Mouse (Mus musculus) midbrain, embryonic 13.5 days (tissue): ENCODE results near the gene Catsper3. TPM values are rescaled to one million over a fixed set of nuclear protein-coding genes. Genes with fewer than 3 reads are reported as not detected.

Experiments
- ATAC-seq: fragments of 200-750 bp; cut with Nextera tagmentation; 2 replicates; pipeline ENCODE4 v1.8.0; 2017; ENCODE audit warnings: mild to moderate bottlenecking, moderate TSS enrichment, moderate library complexity
- H3K27ac ChIP-seq: fragments of 300-500 bp; sonication (generic); 2 replicates; pipeline ENCODE4 v1.5.1; 2015; ENCODE audit warnings: inconsistent platforms, mild to moderate bottlenecking, moderate library complexity
- H3K27me3 ChIP-seq: fragments of 300-500 bp; sonication (generic); 2 replicates; pipeline ENCODE4 v1.6.1; 2015; ENCODE audit warnings: mild to moderate bottlenecking, inconsistent platforms
- H3K36me3 ChIP-seq: fragments of 300-500 bp; sonication (generic); 2 replicates; pipeline ENCODE4 v1.6.1; 2015; ENCODE audit warnings: mild to moderate bottlenecking, inconsistent platforms
- H3K4me1 ChIP-seq: fragments of 300-500 bp; sonication (generic); replicated peaks from 2 replicates; pipeline ENCODE4 v1.6.1; 2015; ENCODE audit warnings: inconsistent platforms
- H3K4me2 ChIP-seq: fragments of 300-500 bp; sonication (generic); replicated peaks from 2 replicates; pipeline ENCODE4 v1.6.1; 2015; ENCODE audit warnings: moderate library complexity, mild to moderate bottlenecking, inconsistent platforms
- H3K4me3 ChIP-seq: fragments of 300-500 bp; sonication (generic); replicated peaks from 2 replicates; pipeline ENCODE4 v1.5.1; 2015; ENCODE audit warnings: mild to moderate bottlenecking, inconsistent platforms
- H3K9ac ChIP-seq: fragments of 300-500 bp; sonication (generic); replicated peaks from 2 replicates; pipeline ENCODE4 v1.6.1; 2015; ENCODE audit warnings: mild to moderate bottlenecking, inconsistent platforms
- H3K9me3 ChIP-seq: fragments of 300-500 bp; sonication (generic); 2 replicates; pipeline ENCODE4 v1.6.1; 2016; ENCODE audit warnings: mild to moderate bottlenecking, inconsistent platforms
- WGBS: fragments of 180-500 bp; shearing (Covaris S2); methylation state at CpG from one replicate; pipeline ENCODE4 v1.1.7; 2015; 5-methylcytosine and 5-hydroxymethylcytosine counted together
- polyA plus RNA-seq: library from polyadenylated mRNA; unstranded; fragments of >200 nt; fragmentation: Nextera tagmentation; extraction: Ambion mirVana; gene quantifications from 2 replicates; pipeline ENCODE4 v1.2.1, GENCODE M21; 2015

Catsper3 gene
- polyA plus RNA-seq, 1 experiment from 2014 or later, result 0.12 TPM

- Histone ChIP-seq H3K4me2 (no peak overlapping the region), H3K4me3 (no peak overlapping the region), H3K27ac (no peak overlapping the region), H3K27me3 (no peaks in the 10 kb centered on the region; the same call in 1 of the 2 replicates), H3K9ac (no peak overlapping the region), H3K36me3 (no peaks in the 10 kb centered on the region), H3K9me3 (no peaks in the 10 kb centered on the region), H3K4me1 (no peaks in the 10 kb centered on the region)
- WGBS, result 79% methylated on average over 7 of the region's 7 CpGs
- ATAC-seq, result no peak
Observed at GRCm38 (mm10) chr13:55809041-55809623, 24.8 kb downstream of the Catsper3 start.

- no peaks in the 10 kb centered on the region for H3K4me1 ChIP-seq
- H3K4me2 ChIP-seq, result no peak overlapping the region
- H3K9ac ChIP-seq, result no peak overlapping the region
- H3K27me3 ChIP-seq, result no peaks in the 10 kb centered on the region; the same call in 1 of the 2 replicates
- no peaks in the 10 kb centered on the region for H3K36me3 ChIP-seq
- no peak for ATAC-seq
- H3K9me3 ChIP-seq, result no peaks in the 10 kb centered on the region
- no peak overlapping the region for H3K27ac ChIP-seq
- WGBS, result 93% methylated on average over 10 of the region's 10 CpGs
- H3K4me3 ChIP-seq, result no peak overlapping the region
Observed at GRCm38 (mm10) chr13:55809707-55810106, 25.3 kb downstream of the Catsper3 start.

GRCm38 (mm10) chr13:55810947-55811346 lies 26.6 kb downstream of the Catsper3 start:
- Histone ChIP-seq H3K4me1 (no peaks in the 10 kb centered on the region), H3K9me3 (no peaks in the 10 kb centered on the region), H3K9ac (no peak overlapping the region), H3K36me3 (no peaks in the 10 kb centered on the region), H3K4me3 (no peak overlapping the region), H3K27ac (no peak overlapping the region), H3K27me3 (peaks cover 6% of the 10 kb centered on the region; the same call in 1 of the 2 replicates), H3K4me2 (no peak overlapping the region)
- no peak for ATAC-seq
- WGBS, result 77% methylated on average over 5 of the region's 5 CpGs

GRCm38 (mm10) chr13:55813490-55814016 lies 29.2 kb downstream of the Catsper3 start:
- Histone ChIP-seq H3K27me3 (peaks cover 7% of the 10 kb centered on the region; the same call in 1 of the 2 replicates), H3K9me3 (no peaks in the 10 kb centered on the region)
- ATAC-seq, result no peak

GRCm38 (mm10) chr13:55814834-55815233 lies 30.5 kb downstream of the Catsper3 start:
- ATAC-seq, result no peak
- WGBS, result 86% methylated on average over 6 of the region's 6 CpGs

More at GRCm38 (mm10) chr13:55813490-55814016, 29.2 kb downstream of the Catsper3 start:
- 69% methylated on average over 5 of the region's 5 CpGs for WGBS
- H3K9ac ChIP-seq, result no peak overlapping the region
- H3K4me2 ChIP-seq, result no peak overlapping the region
- no peak overlapping the region for H3K4me3 ChIP-seq
- H3K4me1 ChIP-seq, result no peaks in the 10 kb centered on the region
- no peak overlapping the region for H3K27ac ChIP-seq
- no peaks in the 10 kb centered on the region for H3K36me3 ChIP-seq

GRCm38 (mm10) chr13:55822499-55822898 lies 38.1 kb downstream of the Catsper3 start:
- Histone ChIP-seq H3K4me2 (no peak overlapping the region), H3K9ac (no peak overlapping the region), H3K36me3 (no peaks in the 10 kb centered on the region), H3K27ac (no peak overlapping the region), H3K27me3 (peaks cover 72% of the 10 kb centered on the region), H3K9me3 (no peaks in the 10 kb centered on the region), H3K4me1 (peaks cover 10% of the 10 kb centered on the region; the same call in 1 of the 2 replicates), H3K4me3 (no peak overlapping the region)
- WGBS, result 56% methylated on average over 5 of the region's 5 CpGs
- no peak for ATAC-seq

More at GRCm38 (mm10) chr13:55814834-55815233, 30.5 kb downstream of the Catsper3 start:
- Histone ChIP-seq H3K27me3 (peaks cover 12% of the 10 kb centered on the region; the same call in 1 of the 2 replicates), H3K36me3 (no peaks in the 10 kb centered on the region), H3K4me2 (no peak overlapping the region), H3K9me3 (no peaks in the 10 kb centered on the region), H3K9ac (no peak overlapping the region), H3K4me1 (0 out of 2 replicates have a peak, but pooled peaks cover 4% of the 10 kb centered on the region), H3K27ac (no peak overlapping the region), H3K4me3 (no peak overlapping the region)

- Histone ChIP-seq H3K36me3 (no peaks in the 10 kb centered on the region), H3K4me1 (peaks cover 12% of the 10 kb centered on the region), H3K27ac (no peak overlapping the region), H3K4me3 (no peak overlapping the region), H3K9ac (no peak overlapping the region), H3K27me3 (peaks cover 89% of the 10 kb centered on the region), H3K9me3 (no peaks in the 10 kb centered on the region), H3K4me2 (no peak overlapping the region)
- WGBS, result 9% methylated on average over 10 of the region's 10 CpGs
- ATAC-seq, result no peak
Observed at GRCm38 (mm10) chr13:55824151-55824945, 40.0 kb downstream of the Catsper3 start.

DNA sequence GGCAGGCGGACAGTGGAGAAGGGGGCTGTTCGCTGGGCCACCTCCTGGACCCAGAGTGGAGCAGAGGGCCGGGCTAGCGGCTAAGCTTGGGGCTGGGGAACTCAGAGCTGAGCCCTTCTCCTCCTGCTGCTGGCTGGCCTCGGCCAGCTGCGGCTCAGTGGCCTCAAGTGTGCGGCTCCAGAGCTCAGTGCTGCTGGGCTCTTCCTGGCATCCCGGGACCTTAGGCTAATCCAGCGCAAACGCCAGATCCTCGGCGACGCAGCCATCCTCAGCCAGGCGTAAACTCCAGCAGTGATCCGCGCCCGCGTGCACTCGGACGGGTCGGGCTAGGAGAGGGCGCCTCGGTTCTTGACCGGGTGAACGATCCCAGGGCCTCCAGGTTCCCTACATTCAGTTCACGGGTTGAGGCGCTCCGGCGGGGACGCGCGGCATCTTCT lies 40.9 kb downstream of the Catsper3 start:
- Histone ChIP-seq H3K36me3 (no peaks in the 10 kb centered on the region), H3K4me1 (peaks cover 14% of the 10 kb centered on the region), H3K27ac (no peak overlapping the region), H3K9me3 (no peaks in the 10 kb centered on the region), H3K27me3 (peaks cover 92% of the 10 kb centered on the region), H3K9ac (no peak overlapping the region), H3K4me2 (peak overlapping the region; percentile 0; the same call in 1 of the 2 replicates), H3K4me3 (peak overlapping the region; percentile 4; the same call in 1 of the 2 replicates)
- WGBS, result under 1% methylated on average over 32 of the region's 32 CpGs
- ATAC-seq, result peak; percentile 48

DNA sequence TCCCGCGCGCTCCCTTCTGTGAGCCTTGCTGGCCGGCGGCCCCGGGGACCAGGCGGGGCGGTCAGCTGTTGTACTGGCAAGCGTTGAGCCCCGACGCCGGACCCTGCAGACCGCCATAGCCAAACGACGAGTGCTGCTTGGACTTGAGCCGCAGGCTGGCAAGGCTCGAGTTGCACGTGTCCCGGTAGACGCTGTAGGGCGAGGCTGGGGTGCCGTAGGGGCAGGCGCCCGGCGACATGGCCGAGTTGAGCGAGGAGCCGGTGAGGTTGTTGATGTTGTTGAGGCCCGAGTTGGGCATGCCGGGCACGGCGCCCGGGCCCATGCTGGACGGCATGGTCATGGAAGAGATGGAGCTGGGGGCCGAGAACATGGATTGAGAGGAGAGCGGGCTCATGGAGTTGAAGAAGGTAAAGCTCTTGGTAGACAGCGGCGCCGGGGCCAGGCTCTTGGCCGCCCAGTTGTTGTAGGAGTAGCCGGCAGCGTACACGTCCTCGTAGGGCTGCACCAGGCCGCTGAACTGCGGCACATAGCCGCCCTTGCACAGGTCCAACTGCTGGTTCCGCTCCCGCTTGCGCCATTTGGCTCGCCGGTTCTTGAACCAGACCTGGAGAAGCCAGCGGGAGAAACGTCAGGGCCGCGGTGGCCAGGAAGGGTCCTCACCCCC lies 41.8 kb downstream of the Catsper3 start:
- WGBS, result 1% methylated on average over 54 of the region's 56 CpGs
- no peaks in the 10 kb centered on the region for H3K36me3 ChIP-seq
- ATAC-seq, result no peak
- H3K4me3 ChIP-seq, result 0 out of 2 replicates have a peak overlapping the region, but pooled peaks have one; percentile 4
- no peak overlapping the region for H3K9ac ChIP-seq
- H3K4me1 ChIP-seq, result peaks cover 23% of the 10 kb centered on the region
- no peak overlapping the region for H3K27ac ChIP-seq
- H3K9me3 ChIP-seq, result no peaks in the 10 kb centered on the region
- no peak overlapping the region for H3K4me2 ChIP-seq
- H3K27me3 ChIP-seq, result peaks cover 93% of the 10 kb centered on the region

DNA sequence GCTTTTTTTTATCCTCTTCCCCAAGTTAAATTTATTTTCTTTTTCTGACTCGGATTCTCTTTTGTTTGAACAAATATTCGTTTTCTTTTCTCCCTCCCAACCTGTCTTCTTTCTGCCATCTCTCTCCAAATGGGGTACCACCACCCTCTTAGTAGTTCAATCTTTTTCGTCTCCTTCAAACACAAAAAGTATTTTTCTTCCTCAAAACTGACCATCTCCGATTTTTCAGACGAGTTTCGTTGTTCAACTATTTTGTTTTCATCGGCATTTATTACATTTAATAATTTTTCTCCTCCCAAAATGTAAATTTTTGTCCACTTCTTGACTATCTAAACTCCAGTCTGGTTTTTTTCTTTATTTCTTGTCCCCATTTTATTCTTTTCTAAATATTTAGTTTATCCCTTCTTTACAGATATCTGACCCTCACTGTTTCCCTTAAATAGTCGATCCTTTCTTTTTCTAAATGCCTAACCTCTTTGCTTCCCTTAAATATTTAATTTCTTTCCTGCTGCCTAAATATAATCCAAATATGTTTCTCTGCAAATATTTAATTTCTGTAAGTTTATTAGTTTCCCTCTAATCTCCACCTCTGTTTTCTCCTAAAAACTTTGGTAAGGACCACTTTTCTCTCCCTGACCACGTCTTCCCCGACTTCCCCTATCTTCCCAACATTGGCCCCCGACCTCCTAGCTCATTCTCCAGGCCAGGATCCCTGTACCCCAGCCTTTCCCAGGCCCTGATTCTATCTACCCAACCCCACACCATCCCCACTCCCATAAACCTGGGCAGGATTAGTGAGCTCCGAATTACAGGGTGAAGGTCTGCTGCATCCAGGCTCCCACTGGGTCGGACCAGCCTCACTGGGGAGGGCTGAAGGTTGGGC lies 42.7 kb downstream of the Catsper3 start:
- H3K4me1 ChIP-seq, result peaks cover 32% of the 10 kb centered on the region
- H3K27me3 ChIP-seq, result peaks cover 93% of the 10 kb centered on the region
- no peaks in the 10 kb centered on the region for H3K9me3 ChIP-seq
- H3K27ac ChIP-seq, result no peak overlapping the region
- ATAC-seq, result no peak
- H3K36me3 ChIP-seq, result no peaks in the 10 kb centered on the region
- H3K4me2 ChIP-seq, result no peak overlapping the region
- WGBS, result 2% methylated on average over 13 of the region's 13 CpGs
- H3K9ac ChIP-seq, result no peak overlapping the region
- no peak overlapping the region for H3K4me3 ChIP-seq

DNA sequence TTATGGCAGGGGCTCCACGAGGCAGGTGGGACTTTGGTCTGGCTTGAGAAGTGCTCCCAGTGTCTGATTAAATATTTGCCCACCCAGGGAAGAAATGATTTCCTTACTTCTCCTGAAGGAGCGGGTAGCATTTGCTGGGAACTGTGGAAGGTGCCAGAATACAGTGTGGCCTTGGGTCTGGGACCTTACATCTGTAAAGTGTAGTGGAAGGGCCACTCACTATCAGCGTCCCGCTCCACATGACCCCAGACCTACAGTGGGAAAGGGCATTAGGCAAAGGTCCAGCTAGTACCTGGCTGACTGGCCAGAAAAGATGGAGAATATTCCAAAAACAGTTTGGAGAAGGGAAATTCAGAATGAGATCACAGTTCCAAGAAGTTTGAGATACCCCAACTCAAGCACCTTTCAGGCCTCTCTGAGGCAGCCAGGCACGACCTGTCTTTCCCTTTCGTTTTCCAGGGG lies 43.3 kb downstream of the Catsper3 start:
- Histone ChIP-seq H3K4me3 (peak overlapping the region; percentile 6; the same call in 1 of the 2 replicates), H3K4me1 (peaks cover 33% of the 10 kb centered on the region), H3K9ac (no peak overlapping the region), H3K27me3 (peaks cover 93% of the 10 kb centered on the region), H3K4me2 (no peak overlapping the region), H3K27ac (no peak overlapping the region), H3K9me3 (no peaks in the 10 kb centered on the region), H3K36me3 (no peaks in the 10 kb centered on the region)
- WGBS, result under 1% methylated on average over 6 of the region's 6 CpGs
- ATAC-seq, result no peak
